Mouse (Mus musculus) retina, postnatal 1 day (tissue): ENCODE data around the gene Olfr1175-ps.

Experiments used
- DNase-seq: peaks from one replicate; pipeline ENCODE4 v3.0.0-alpha.2; 2012

Olfr1175-ps gene

GRCm38 (mm10) chr2:88327115-88327514, at the start of gene Olfr1175-ps:
Olfr1175-ps (minus strand) TSS chr2:88327215.
- no peak for DNase-seq

DNA sequence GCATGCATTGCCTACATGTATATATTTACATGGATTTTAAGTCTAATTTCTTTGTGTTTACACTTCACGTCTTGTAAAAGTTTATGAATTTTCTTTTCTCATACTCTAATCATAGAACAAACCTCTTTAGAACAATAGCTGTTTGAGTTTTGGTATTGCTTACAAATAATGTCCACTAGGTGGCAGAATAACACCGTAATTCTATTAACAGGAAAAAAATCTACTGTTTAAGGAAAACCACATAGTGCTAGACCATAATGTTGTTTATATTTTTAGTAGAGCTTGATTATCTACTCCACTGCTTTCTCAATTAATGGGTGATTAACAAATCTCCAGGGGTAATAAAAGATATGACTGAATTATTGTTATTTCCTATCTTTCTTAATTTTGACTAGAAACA, 29.3 kb upstream of the Olfr1175-ps start:
- DNase-seq = peak; percentile 56

- no peak for DNase-seq
Measured at GRCm38 (mm10) chr2:88346392-88346791, 19.4 kb upstream of the Olfr1175-ps start, which contains the start of gene Olfr1177-ps. Olfr1177-ps (minus strand) TSS chr2:88346492.

DNA sequence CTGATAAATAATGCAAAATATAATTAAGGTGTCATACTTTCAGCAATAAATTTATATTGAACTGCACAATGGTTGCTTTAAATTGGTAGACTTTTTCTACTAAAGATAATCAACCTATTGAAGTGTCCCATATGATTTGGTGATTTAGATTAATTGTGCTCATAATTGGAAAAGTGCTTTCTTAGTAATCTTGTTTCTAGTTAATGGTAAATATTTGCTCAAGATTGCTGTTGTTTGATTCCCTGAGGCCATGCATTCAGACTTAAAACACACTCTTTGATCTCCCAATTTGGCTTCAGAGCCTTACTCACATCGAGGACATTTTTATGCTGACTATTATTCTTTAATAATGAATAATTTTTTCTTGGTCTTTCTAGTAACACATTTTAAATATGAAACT, 9.4 kb upstream of the Olfr1175-ps start, which contains the start of gene Olfr1176:
Gene Olfr1176, plus strand, starts transcription at position 301 of the 400 bp plus-strand sequence.
- DNase-seq = no peak

DNA sequence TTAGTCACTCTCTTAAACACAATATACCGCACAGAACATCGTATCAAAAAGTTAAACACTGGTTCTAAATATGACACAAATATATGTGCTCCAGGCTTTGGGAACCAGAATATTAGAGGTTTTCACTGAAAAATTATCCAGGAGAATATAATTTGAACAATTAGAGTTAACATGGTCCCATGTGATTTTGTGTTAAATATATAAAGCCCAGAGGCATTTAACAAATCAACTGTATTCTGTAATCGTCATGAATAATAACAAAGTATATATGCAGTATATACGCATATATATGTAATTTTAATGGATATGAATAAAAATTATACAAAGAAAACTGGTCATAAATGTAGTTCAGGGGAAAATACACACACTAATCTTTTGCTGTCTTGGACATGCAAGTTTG, 12.0 kb downstream of the Olfr1175-ps start, which contains the start of gene Olfr1174-ps:
Gene Olfr1174-ps, minus strand, starts transcription at position 101 of the 400 bp plus-strand sequence.
- DNase-seq = no peak

GRCm38 (mm10) chr2:88279775-88280174, 47.2 kb downstream of the Olfr1175-ps start, which contains the start of gene Olfr1173:
Olfr1173 (minus strand) TSS chr2:88279875.
- DNase-seq = no peak
